Mouse (Mus musculus): ENCODE results near the gene Gng13. TPM values are rescaled to one million over a fixed set of nuclear protein-coding genes. Genes with fewer than 3 reads are reported as not detected.

The Gng13 gene
- total RNA-seq (2023): not detected

GRCm38 (mm10) chr17:25716711-25717637, at the start of gene Gng13:
Gene Gng13, plus strand, starts transcription at chr17:25717171.

GRCm38 (mm10) chr17:25727265-25728008, 10.5 kb downstream of the Gng13 start, which contains the start of the genes Chtf18 and Rpusd1:
Gene Chtf18, minus strand, starts transcription at chr17:25727419.
Gene Rpusd1, plus strand, starts transcription at chr17:25727670.

GRCm38 (mm10) chr17:25735745-25736144, 18.8 kb downstream of the Gng13 start, which contains the start of gene Mslnl:
Gene Mslnl, plus strand, starts transcription at chr17:25736042.

GRCm38 (mm10) chr17:25754241-25754640, 37.3 kb downstream of the Gng13 start, which contains the start of gene Msln:
Gene Msln, minus strand, starts transcription at chr17:25754378.

Other genes starting within 250 kb of the Gng13 start
- not detected for gene Sstr5, start 219.9 kb upstream of the Gng13 start, total RNA-seq (2023)
- gene Sox8, start 146.5 kb upstream of the Gng13 start, total RNA-seq (2023): under 1 TPM in 1 of 2 experiments, not detected in 1; 0.18 TPM
- gene Lmf1, start 138.1 kb upstream of the Gng13 start, total RNA-seq (2023): 10 to 100 TPM; 38.1 to 41.1 TPM
- gene Chtf18, start 10.2 kb downstream of the Gng13 start, total RNA-seq (2023): 1 to 10 TPM; 2.6 to 3.9 TPM
- gene Rpusd1, start 10.5 kb downstream of the Gng13 start, total RNA-seq (2023): 1 to 10 TPM; 6.6 to 7.9 TPM
- gene Mslnl, start 18.9 kb downstream of the Gng13 start, total RNA-seq (2023): not detected
- 1 to 10 TPM; 1.2 to 1.3 TPM for gene Msln, start 37.2 kb downstream of the Gng13 start, total RNA-seq (2023)
- gene Narfl, start 56.6 kb downstream of the Gng13 start, total RNA-seq (2023): 10 to 100 TPM; 33.1 to 34.7 TPM
- 10 to 100 TPM; 21.6 to 21.7 TPM for gene Haghl, start 68.5 kb downstream of the Gng13 start, total RNA-seq (2023)
- not detected for gene Ccdc78, start 69.4 kb downstream of the Gng13 start, total RNA-seq (2023)
- 10 to 100 TPM; 33.5 to 35.6 TPM for gene Fam173a, start 75.7 kb downstream of the Gng13 start, total RNA-seq (2023)
- gene AC134908.4, start 78.5 kb downstream of the Gng13 start, total RNA-seq (2023): not detected
- gene Metrn, start 80.0 kb downstream of the Gng13 start, total RNA-seq (2023): 1 to 10 TPM; 8.0 to 9.9 TPM
- under 1 TPM in 1 of 2 experiments, not detected in 1; 0.24 TPM for gene Fbxl16, start 91.9 kb downstream of the Gng13 start, total RNA-seq (2023)
- 10 to 100 TPM; 13.5 to 14.9 TPM for gene Wdr24, start 106.5 kb downstream of the Gng13 start, total RNA-seq (2023)
- gene Jmjd8, start 111.7 kb downstream of the Gng13 start, total RNA-seq (2023): 10 to 100 TPM; 23.2 to 28.1 TPM
- 10 to 100 TPM; 50.8 to 51.1 TPM for gene Stub1, start 116.2 kb downstream of the Gng13 start, total RNA-seq (2023)
- 1 to 10 TPM; 1.2 to 1.7 TPM for gene Rhbdl1, start 120.1 kb downstream of the Gng13 start, total RNA-seq (2023)
- 1 to 10 TPM in 1 of 2 experiments, under 1 TPM in 1; 0.89 to 4.0 TPM for gene Gm20683, start 124.6 kb downstream of the Gng13 start, total RNA-seq (2023)
- gene Rhot2, start 127.7 kb downstream of the Gng13 start, total RNA-seq (2023): 10 to 100 TPM; 28.4 to 34.3 TPM
- 1 to 10 TPM; 6.0 to 6.2 TPM for gene Wdr90, start 144.3 kb downstream of the Gng13 start, total RNA-seq (2023)
- gene Mcrip2, start 151.6 kb downstream of the Gng13 start, total RNA-seq (2023): 1 to 10 TPM; 4.8 to 5.5 TPM
- 10 to 100 TPM; 10.1 to 11.1 TPM for gene Mettl26, start 157.9 kb downstream of the Gng13 start, total RNA-seq (2023)
- 1 to 10 TPM; 3.2 to 3.3 TPM for gene Wfikkn1, start 163.7 kb downstream of the Gng13 start, total RNA-seq (2023)
- 10 to 100 TPM; 16.5 to 18.1 TPM for gene Rab40c, start 202.6 kb downstream of the Gng13 start, total RNA-seq (2023)
- 10 to 100 TPM; 46.9 to 60.5 TPM for gene Pigq, start 227.8 kb downstream of the Gng13 start, total RNA-seq (2023)
- gene Nhlrc4, start 227.8 kb downstream of the Gng13 start, total RNA-seq (2023): not detected
- not detected for gene A930017K11Rik, start 235.4 kb downstream of the Gng13 start, total RNA-seq (2023)